Comparison of ENCODE assay signal across 27 mouse cellular contexts in genomic region chr3:86214248-86214647, GRCm38 (mm10).
"Had no signal": no experiment of that assay in that cellular context is flagged by ENCODE, and none has a peak within 500 bp of the region (broad histone marks: within the 10 kb centered on the region; RNA-seq: fewer than 3 reads in every experiment).

No protein-coding gene starts in this region.

- H3K27ac ChIP-seq: heart, adult 2 months; heart, embryonic 13.5 days; heart, embryonic 15.5 days; hindbrain, embryonic 13.5 days; hindbrain, embryonic 15.5 days; hindbrain, postnatal 0 days; layer of hippocampus, adult 2 months; left cerebral cortex, adult 2 months; limb, embryonic 10.5 days; limb, embryonic 12.5 days; liver, embryonic 13.5 days; liver, embryonic 15.5 days had no signal

- H3K4me3 ChIP-seq: heart, adult 2 months; heart, embryonic 13.5 days; heart, embryonic 15.5 days; hindbrain, embryonic 13.5 days; hindbrain, embryonic 15.5 days; layer of hippocampus, adult 2 months; left cerebral cortex, adult 2 months; limb, embryonic 10.5 days; limb, embryonic 12.5 days; liver, embryonic 13.5 days; liver, embryonic 15.5 days had no signal

- H3K27me3 ChIP-seq: heart, embryonic 13.5 days; heart, embryonic 15.5 days; hindbrain, embryonic 13.5 days; hindbrain, embryonic 15.5 days; limb, embryonic 12.5 days; liver, embryonic 13.5 days; liver, embryonic 15.5 days had no signal

- H3K9me3 ChIP-seq: heart, embryonic 13.5 days; heart, embryonic 15.5 days; hindbrain, embryonic 13.5 days; hindbrain, embryonic 15.5 days; limb, embryonic 10.5 days; limb, embryonic 12.5 days; liver, embryonic 13.5 days; liver, embryonic 15.5 days had no signal

- DNase-seq: gastrocnemius, postnatal 14 days; gastrocnemius, postnatal 36 days; heart, adult 11 months; heart, adult 2 months; heart, postnatal 14 days; heart, postnatal 36 days; kidney, adult 11 months; kidney, adult 2 months; kidney, adult 9 months; kidney, postnatal 10 days; kidney, postnatal 25 days; kidney, postnatal 4 days; liver; liver, embryonic 13.5 days had no signal

- H3K9ac ChIP-seq: heart, embryonic 13.5 days; heart, embryonic 15.5 days; hindbrain, embryonic 13.5 days; hindbrain, embryonic 15.5 days; limb, embryonic 12.5 days; liver, embryonic 13.5 days; liver, embryonic 15.5 days had no signal

- H3K36me3 ChIP-seq: heart, embryonic 13.5 days; heart, embryonic 15.5 days; hindbrain, embryonic 13.5 days; hindbrain, embryonic 15.5 days; limb, embryonic 10.5 days; limb, embryonic 12.5 days; liver, embryonic 13.5 days; liver, embryonic 15.5 days had no signal

- H3K4me2 ChIP-seq: heart, embryonic 11.5 days; heart, embryonic 13.5 days; heart, embryonic 15.5 days; hindbrain, embryonic 13.5 days; hindbrain, embryonic 15.5 days; limb, embryonic 12.5 days; liver, embryonic 11.5 days; liver, embryonic 13.5 days; liver, embryonic 15.5 days had no signal

- H3K4me1 ChIP-seq: heart, embryonic 13.5 days; heart, embryonic 15.5 days; hindbrain, embryonic 13.5 days; hindbrain, embryonic 15.5 days; limb, embryonic 10.5 days; limb, embryonic 12.5 days; liver, embryonic 13.5 days; liver, embryonic 15.5 days had no signal

- ATAC-seq: hindbrain, postnatal 0 days; intestine, embryonic 16.5 days had no signal
